Mouse (Mus musculus) CH12.LX (cell line): ENCODE data around the gene Fam20b. TPM values are rescaled to one million over a fixed set of nuclear protein-coding genes. Genes with fewer than 3 reads are reported as not detected.

ENCODE experiments used
- DNase-seq: peaks from one replicate; pipeline ENCODE4 v3.0.0-alpha.2; 2013; ENCODE audit errors: extremely low read depth
- H3K27ac ChIP-seq: 2 replicates; pipeline ENCODE4 v1.5.1; 2012; ENCODE audit warnings: low read depth, mild to moderate bottlenecking, control low read depth, moderate library complexity; ENCODE audit not compliant: insufficient read depth
- H3K27me3 ChIP-seq: replicated peaks from 2 replicates; pipeline ENCODE3; 2012; ENCODE audit warnings: inconsistent platforms
- H3K36me3 ChIP-seq, 2 experiments: replicated peaks in 1 of 2; 2 replicates each; pipeline versions ENCODE3 to v1.6.1; 2012; ENCODE audit warnings: inconsistent platforms in 1 of 2, low read length in 1 of 2, mild to moderate bottlenecking in 1 of 2, mixed read lengths in 1 of 2, moderate library complexity in 1 of 2; ENCODE audit not compliant: control insufficient read depth in 1 of 2, insufficient read depth in 1 of 2
- H3K4me1 ChIP-seq, 2 experiments: 2 replicates each; pipeline ENCODE4 v1.6.1; 2012; ENCODE audit warnings: inconsistent platforms in 1 of 2, moderate library complexity in 1 of 2; ENCODE audit not compliant: insufficient read depth in 2 of 2, control insufficient read depth in 1 of 2
- H3K4me2 ChIP-seq: 2 replicates; pipeline ENCODE4 v1.6.1; 2012; ENCODE audit warnings: low read depth, mild to moderate bottlenecking, control low read depth; ENCODE audit not compliant: poor library complexity, insufficient read depth, severe bottlenecking
- H3K4me3 ChIP-seq, 3 experiments: fragments of 150-350 bp in 1 of 3; sonication (generic) in 1 of 3; replicated peaks in 1 of 3; 2 replicates each; pipeline versions ENCODE3 to v1.5.1; 2011 to 2012; ENCODE audit warnings: low read depth in 2 of 3, low read length in 2 of 3, mild to moderate bottlenecking in 2 of 3, moderate library complexity in 2 of 3, control low read depth in 1 of 3, improper control_type of control experiment in 1 of 3, inconsistent platforms in 1 of 3, mixed read lengths in 1 of 3; ENCODE audit not compliant: poor library complexity in 1 of 3
- H3K79me2 ChIP-seq: replicated peaks from 2 replicates; pipeline ENCODE4 v1.6.1; 2012; ENCODE audit warnings: mild to moderate bottlenecking, moderate library complexity; ENCODE audit not compliant: control insufficient read depth, poor library complexity, insufficient read depth, severe bottlenecking; ENCODE audit errors: extremely low read depth
- H3K9ac ChIP-seq: 2 replicates; pipeline ENCODE4 v1.6.1; 2012; ENCODE audit warnings: low read depth, mild to moderate bottlenecking, control low read depth, moderate library complexity; ENCODE audit not compliant: insufficient read depth
- H3K9me3 ChIP-seq: replicated peaks from 2 replicates; pipeline ENCODE3; 2012; ENCODE audit warnings: low read length, inconsistent platforms, mixed read lengths
- CHD1 ChIP-seq: IDR thresholded peaks from 2 replicates; pipeline ENCODE4 v1.6.1; 2012; ENCODE audit warnings: low read depth, low read length, improper control_type of control experiment, inconsistent platforms
- CTCF ChIP-seq, 2 experiments: IDR thresholded peaks in 1 of 2; conservative IDR thresholded peaks in 1 of 2; 2 replicates each; pipeline ENCODE4 v1.5.1; 2011 to 2012; ENCODE audit warnings: low read depth in 2 of 2, low read length in 2 of 2, improper control_type of control experiment in 1 of 2, inconsistent platforms in 1 of 2, mild to moderate bottlenecking in 1 of 2, moderate library complexity in 1 of 2
- E2F4 ChIP-seq: IDR thresholded peaks from 2 replicates; pipeline ENCODE4 v1.6.1; 2011; ENCODE audit warnings: low read depth, low read length, improper control_type of control experiment; ENCODE audit not compliant: insufficient replicate concordance
- EP300 ChIP-seq: IDR thresholded peaks from 2 replicates; pipeline ENCODE4 v1.6.1; 2011; ENCODE audit warnings: low read length, improper control_type of control experiment
- ETS1 ChIP-seq: conservative IDR thresholded peaks from 2 replicates; pipeline ENCODE4 v1.6.1; 2012; ENCODE audit warnings: low read depth, mild to moderate bottlenecking, inconsistent platforms, low read length, improper control_type of control experiment, moderate library complexity
- HCFC1 ChIP-seq: IDR thresholded peaks from 2 replicates; pipeline ENCODE4 v1.6.1; 2012; ENCODE audit warnings: low read depth, mild to moderate bottlenecking, inconsistent platforms, low read length, improper control_type of control experiment
- IRF4 ChIP-seq: IDR thresholded peaks from 2 replicates; pipeline ENCODE4 v1.6.1; 2014; ENCODE audit warnings: low read depth, mild to moderate bottlenecking, inconsistent platforms, low read length, improper control_type of control experiment
- JUN ChIP-seq: IDR thresholded peaks from 2 replicates; pipeline ENCODE4 v1.6.1; 2011; ENCODE audit warnings: low read depth, mild to moderate bottlenecking, low read length, improper control_type of control experiment, moderate library complexity; ENCODE audit not compliant: insufficient read depth
- KAT2A ChIP-seq: IDR thresholded peaks from 2 replicates; pipeline ENCODE4 v1.6.1; 2012; ENCODE audit warnings: low read length, improper control_type of control experiment, inconsistent platforms; ENCODE audit not compliant: insufficient replicate concordance
- MAFK ChIP-seq: IDR thresholded peaks from 2 replicates; pipeline ENCODE4 v1.6.1; 2011; ENCODE audit warnings: low read length, improper control_type of control experiment; ENCODE audit not compliant: insufficient replicate concordance
- MAX ChIP-seq: IDR thresholded peaks from 2 replicates; pipeline ENCODE4 v1.6.1; 2011; ENCODE audit warnings: low read length, improper control_type of control experiment
- MAZ ChIP-seq: IDR thresholded peaks from 2 replicates; pipeline ENCODE4 v1.6.1; 2012; ENCODE audit warnings: low read depth, mild to moderate bottlenecking, inconsistent platforms, low read length, improper control_type of control experiment, moderate library complexity
- MYC ChIP-seq: IDR thresholded peaks from 2 replicates; pipeline ENCODE4 v1.6.1; 2011; ENCODE audit warnings: low read depth, mild to moderate bottlenecking, improper control_type of control experiment, low read length
- NELFE ChIP-seq: IDR thresholded peaks from 2 replicates; pipeline ENCODE4 v1.6.1; 2011; ENCODE audit warnings: low read depth, low read length, improper control_type of control experiment
- NRF1 ChIP-seq: IDR thresholded peaks from 2 replicates; pipeline ENCODE4 v1.6.1; 2014; ENCODE audit warnings: low read depth, mild to moderate bottlenecking, inconsistent platforms, low read length, improper control_type of control experiment, moderate library complexity
- POLR2AphosphoS2 ChIP-seq: IDR thresholded peaks from 2 replicates; pipeline ENCODE4 v1.6.1; 2011; ENCODE audit warnings: low read depth, low read length, improper control_type of control experiment
- SIN3A ChIP-seq: IDR thresholded peaks from 2 replicates; pipeline ENCODE4 v1.6.1; 2012; ENCODE audit warnings: low read length, improper control_type of control experiment, inconsistent platforms
- SMC3 ChIP-seq: IDR thresholded peaks from 2 replicates; pipeline ENCODE4 v1.6.1; 2011; ENCODE audit warnings: low read depth, low read length, improper control_type of control experiment
- TBP ChIP-seq: conservative IDR thresholded peaks from 2 replicates; pipeline ENCODE4 v1.6.1; 2011; ENCODE audit warnings: low read depth, low read length, improper control_type of control experiment
- TCF12 ChIP-seq: IDR thresholded peaks from 2 replicates; pipeline ENCODE4 v1.6.1; 2014; ENCODE audit warnings: low read depth, mild to moderate bottlenecking, inconsistent platforms, low read length, improper control_type of control experiment
- USF1 ChIP-seq: IDR thresholded peaks from 2 replicates; pipeline ENCODE4 v1.6.1; 2014; ENCODE audit warnings: low read depth, mild to moderate bottlenecking, inconsistent platforms, low read length, improper control_type of control experiment
- USF2 ChIP-seq: conservative IDR thresholded peaks from 2 replicates; pipeline ENCODE4 v1.6.1; 2011; ENCODE audit warnings: low read depth, low read length, improper control_type of control experiment
- ZC3H11A ChIP-seq: IDR thresholded peaks from 2 replicates; pipeline ENCODE4 v1.6.1; 2012; ENCODE audit warnings: low read depth, mild to moderate bottlenecking, inconsistent platforms, low read length, improper control_type of control experiment
- dilution Hi-C: fragments of 300-500 bp; cut with MboI; formaldehyde crosslinking; loops from 2 replicates; pipeline ENCODE4 v1.14.3; 2020; ENCODE audit warnings: low sequenced_read_pairs; ENCODE audit not compliant: extremely low pct_unique_long_range_greater_than_20kb, extremely low pct_ligation_motif_present
- in situ Hi-C: fragments of 300-500 bp; cut with MboI; formaldehyde crosslinking; loops from 3 replicates; pipeline ENCODE4 v1.14.3; 2019; ENCODE audit warnings: low sequenced_read_pairs, low pct_ligation_motif_present, low pct_unique_long_range_greater_than_20kb, mixed read lengths
- polyA plus RNA-seq: library from polyadenylated mRNA; unstranded; fragments of >175 nt; gene quantifications from 2 replicates; pipeline ENCODE4 v1.2.1, GENCODE M21; 2012; ENCODE audit warnings: low read depth; ENCODE audit not compliant: insufficient read length
- total RNA-seq, 2 experiments: library from RNA; depleted of rRNA; stranded (reverse); fragments of 300-350 nt in 1 of 2; fragments of >200 nt in 1 of 2; gene quantifications; 2 replicates each; pipeline ENCODE4 v1.2.3; 2012 to 2014

Gene Fam20b
- total and polyA plus RNA-seq, 3 experiments = 21.2 to 26.5 (median 22.3) TPM

GRCm38 (mm10) chr1:156672720-156673475, 46.0 kb downstream of the Fam20b start (continued):
- peak; percentile 1; the same call in 1 of the 2 replicates for TF ChIP-seq SMC3
- TF ChIP-seq POLR2AphosphoS2 = 0 out of 2 replicates have a peak, but pooled peaks have one; percentile 18
- TF ChIP-seq CTCF (conservative IDR thresholded peaks at IDR 0.05 in 1 of 2, IDR thresholded peaks at IDR 0.05 in 1 of 2; ENCODE audit: low read depth in 2 of 2, low read length in 2 of 2) = no peak
- 0 out of 2 replicates have a peak, but pooled peaks have one; percentile 16 for TF ChIP-seq KAT2A
- TF ChIP-seq TBP = peak; percentile 75
- no peak for TF ChIP-seq JUN
- TF ChIP-seq HCFC1 = peak; percentile 43
- TF ChIP-seq MAFK = no peak
- TF ChIP-seq NRF1 = no peak
- peak; percentile 52; the same call in 1 of the 2 replicates for TF ChIP-seq NELFE
- no peak for TF ChIP-seq E2F4
- TF ChIP-seq MAX = peak; percentile 98
- TF ChIP-seq ZC3H11A = no peak
- peak; percentile 92 for TF ChIP-seq SIN3A

- in situ Hi-C loops = no loop called here
- Histone ChIP-seq H3K79me2 (peaks cover 6% of the 10 kb centered on the region), H3K9ac (no peak overlapping the region), H3K27ac (no peak overlapping the region), H3K4me2 (no peak overlapping the region), H3K27me3 (no peaks in the 10 kb centered on the region), H3K4me3 (no peak overlapping the region), H3K9me3 (no peaks in the 10 kb centered on the region), H3K36me3 (peaks cover 22 to 48% of the 10 kb centered on the region in 2 experiments), H3K4me1 (peaks cover 19 to 56% of the 10 kb centered on the region in 2 experiments)
- TF ChIP-seq TBP (no peak), MAZ (no peak), HCFC1 (no peak), ETS1 (no peak), USF2 (no peak), IRF4 (no peak), MYC (no peak), E2F4 (no peak), USF1 (no peak), CHD1 (no peak), CTCF (conservative IDR thresholded peaks at IDR 0.05 in 1 of 2, IDR thresholded peaks at IDR 0.05 in 1 of 2; ENCODE audit: low read depth in 2 of 2, low read length in 2 of 2) (no peak), SMC3 (no peak), NRF1 (no peak), MAX (no peak), TCF12 (no peak), EP300 (no peak), MAFK (no peak)
- dilution Hi-C loops = no loop called here
- no peak for DNase-seq
Observed at GRCm38 (mm10) chr1:156671921-156672320, 47.0 kb downstream of the Fam20b start.
